Mouse (Mus musculus): ENCODE results near the gene 2700049A03Rik. TPM values are rescaled to one million over a fixed set of nuclear protein-coding genes. Genes with fewer than 3 reads are reported as not detected.

2700049A03Rik gene
- polyA plus RNA-seq, 1 experiment from 2014 or later: 11.3 TPM

DNA sequence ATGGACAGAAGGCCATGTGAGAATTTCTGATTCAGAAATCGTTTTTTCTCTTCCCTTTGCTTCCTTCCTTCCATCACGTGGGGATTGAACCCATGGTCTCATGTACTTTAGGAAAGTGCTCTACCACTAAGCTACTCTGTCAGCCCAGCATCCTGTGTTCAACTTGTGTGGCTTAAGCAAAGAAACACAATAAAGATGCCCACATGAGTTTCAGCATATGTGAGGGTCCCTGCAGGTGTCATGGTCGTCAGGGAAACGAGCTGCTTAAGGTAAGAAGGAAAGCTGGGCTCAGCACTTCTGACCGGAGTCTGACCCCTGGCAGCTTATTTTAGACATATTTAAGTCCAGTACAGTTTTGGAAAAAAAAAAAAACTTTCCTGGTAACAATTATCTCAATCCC, 134.5 kb downstream of the 2700049A03Rik start:
- no peak overlapping the region for H3K9ac ChIP-seq (ENCODE audit: low read length)
- no peak for ATAC-seq (ENCODE audit: insufficient read depth, low FRiP score)
- H3K4me3 ChIP-seq (replicated peaks; ENCODE audit: low read length): no peak overlapping the region
- H3K27me3 ChIP-seq (ENCODE audit: control insufficient read depth, insufficient read depth, low read length): no peaks in the 10 kb centered on the region
- H3K36me3 ChIP-seq (ENCODE audit: control insufficient read depth, insufficient read depth, low read length): no peaks in the 10 kb centered on the region
- no peaks in the 10 kb centered on the region for H3K4me1 ChIP-seq (ENCODE audit: control insufficient read depth, insufficient read depth, low read length)
- H3K27ac ChIP-seq (ENCODE audit: low read length): no peak overlapping the region
- H3K4me2 ChIP-seq (ENCODE audit: low read depth, low read length): no peak overlapping the region
- 70% methylated on average over 5 of the region's 5 CpGs for WGBS
- peaks cover 4% of the 10 kb centered on the region; the same call in 1 of the 2 replicates for H3K9me3 ChIP-seq (replicated peaks; ENCODE audit: control insufficient read depth, low read length)

- no peak for ATAC-seq (ENCODE audit: insufficient read depth, low FRiP score)
- 90% methylated on average over 5 of the region's 5 CpGs for WGBS
These were observed 138.0 kb downstream of the 2700049A03Rik start for GRCm38 (mm10) chr12:71274519-71275237.

GRCm38 (mm10) chr12:71275906-71276595, 139.4 kb downstream of the 2700049A03Rik start:
- H3K9ac ChIP-seq (ENCODE audit: low read length): no peak overlapping the region
- WGBS: 75% methylated on average over 8 of the region's 8 CpGs
- no peak overlapping the region for H3K27ac ChIP-seq (ENCODE audit: low read length)
- no peaks in the 10 kb centered on the region for H3K27me3 ChIP-seq (ENCODE audit: control insufficient read depth, insufficient read depth, low read length)
- H3K36me3 ChIP-seq (ENCODE audit: control insufficient read depth, insufficient read depth, low read length): no peaks in the 10 kb centered on the region
- no peak for ATAC-seq (ENCODE audit: insufficient read depth, low FRiP score)
- no peak overlapping the region for H3K4me2 ChIP-seq (ENCODE audit: low read depth, low read length)
- no peaks in the 10 kb centered on the region for H3K9me3 ChIP-seq (replicated peaks; ENCODE audit: control insufficient read depth, low read length)
- H3K4me1 ChIP-seq (ENCODE audit: control insufficient read depth, insufficient read depth, low read length): no peaks in the 10 kb centered on the region
- no peak overlapping the region for H3K4me3 ChIP-seq (replicated peaks; ENCODE audit: low read length)

More at GRCm38 (mm10) chr12:71274519-71275237, 138.0 kb downstream of the 2700049A03Rik start:
- H3K4me2 ChIP-seq (ENCODE audit: low read depth, low read length): no peak overlapping the region
- no peaks in the 10 kb centered on the region for H3K36me3 ChIP-seq (ENCODE audit: control insufficient read depth, insufficient read depth, low read length)
- H3K27ac ChIP-seq (ENCODE audit: low read length): no peak overlapping the region
- H3K4me3 ChIP-seq (replicated peaks; ENCODE audit: low read length): no peak overlapping the region
- no peak overlapping the region for H3K9ac ChIP-seq (ENCODE audit: low read length)
- H3K9me3 ChIP-seq (replicated peaks; ENCODE audit: control insufficient read depth, low read length): no peaks in the 10 kb centered on the region
- H3K27me3 ChIP-seq (ENCODE audit: control insufficient read depth, insufficient read depth, low read length): no peaks in the 10 kb centered on the region
- H3K4me1 ChIP-seq (ENCODE audit: control insufficient read depth, insufficient read depth, low read length): no peaks in the 10 kb centered on the region

GRCm38 (mm10) chr12:71279521-71280262, 143.0 kb downstream of the 2700049A03Rik start:
- Histone ChIP-seq H3K4me3 (replicated peaks; ENCODE audit: low read length) (no peak overlapping the region), H3K27me3 (ENCODE audit: control insufficient read depth, insufficient read depth, low read length) (no peaks in the 10 kb centered on the region), H3K27ac (ENCODE audit: low read length) (no peak overlapping the region), H3K4me1 (ENCODE audit: control insufficient read depth, insufficient read depth, low read length) (no peaks in the 10 kb centered on the region), H3K9ac (ENCODE audit: low read length) (no peak overlapping the region), H3K9me3 (replicated peaks; ENCODE audit: control insufficient read depth, low read length) (no peaks in the 10 kb centered on the region), H3K36me3 (ENCODE audit: control insufficient read depth, insufficient read depth, low read length) (no peaks in the 10 kb centered on the region), H3K4me2 (ENCODE audit: low read depth, low read length) (no peak overlapping the region)
- ATAC-seq (ENCODE audit: insufficient read depth, low FRiP score): no peak
- 76% methylated on average over 12 of the region's 12 CpGs for WGBS

DNA sequence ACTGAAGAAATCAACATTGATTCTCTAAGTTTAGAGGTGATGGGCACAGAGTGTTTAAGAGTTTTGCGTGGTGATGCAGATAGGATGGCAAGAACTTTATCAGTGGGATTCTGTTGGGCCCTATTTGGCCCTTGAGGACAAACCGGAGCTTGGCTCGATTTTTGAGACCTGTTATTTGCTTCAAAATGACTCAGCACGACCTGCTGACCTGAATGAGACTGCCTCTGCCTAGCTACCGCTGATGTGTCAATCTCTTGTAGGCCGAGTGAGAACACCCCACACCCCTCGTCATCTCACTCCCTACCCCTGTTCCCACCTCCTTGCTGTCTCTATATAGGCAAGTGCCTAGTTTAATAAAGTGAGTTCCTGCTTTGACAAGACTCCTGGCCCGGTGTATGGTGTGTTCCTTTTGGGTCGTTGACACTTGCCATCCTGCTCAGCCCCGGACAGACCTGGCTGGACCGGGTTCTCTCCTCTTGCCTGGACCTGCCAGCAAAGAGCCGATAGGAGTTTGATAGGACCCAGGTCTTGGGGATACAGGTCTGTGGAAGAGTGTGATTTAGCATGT, 144.6 kb downstream of the 2700049A03Rik start:
- H3K4me3 ChIP-seq (replicated peaks; ENCODE audit: low read length): no peak overlapping the region
- no peaks in the 10 kb centered on the region for H3K4me1 ChIP-seq (ENCODE audit: control insufficient read depth, insufficient read depth, low read length)
- 82% methylated on average over 12 of the region's 12 CpGs for WGBS

DNA sequence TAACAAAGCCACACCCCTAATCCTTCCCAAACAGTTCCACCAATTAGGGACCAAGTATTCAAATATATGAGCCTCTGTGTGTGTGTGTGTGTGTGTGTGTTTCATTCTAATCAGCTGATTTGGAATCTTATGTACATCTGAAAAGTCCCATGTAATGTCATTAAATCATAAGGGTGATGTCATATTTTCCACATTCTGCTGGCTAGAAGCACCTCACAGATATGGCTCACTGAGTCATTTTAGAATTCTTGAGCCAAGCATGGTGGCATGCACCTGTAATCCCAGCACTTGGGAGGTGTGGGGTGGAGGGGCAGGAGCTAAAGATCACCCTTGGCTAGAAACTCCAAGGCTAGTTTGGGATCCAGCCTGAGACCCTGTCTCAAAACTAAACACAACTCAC, 148.8 kb downstream of the 2700049A03Rik start:
- Histone ChIP-seq H3K9me3 (replicated peaks; ENCODE audit: control insufficient read depth, low read length) (no peaks in the 10 kb centered on the region), H3K4me2 (ENCODE audit: low read depth, low read length) (no peak overlapping the region), H3K27me3 (ENCODE audit: control insufficient read depth, insufficient read depth, low read length) (no peaks in the 10 kb centered on the region), H3K36me3 (ENCODE audit: control insufficient read depth, insufficient read depth, low read length) (no peaks in the 10 kb centered on the region), H3K9ac (ENCODE audit: low read length) (no peak overlapping the region), H3K4me1 (ENCODE audit: control insufficient read depth, insufficient read depth, low read length) (no peaks in the 10 kb centered on the region), H3K4me3 (replicated peaks; ENCODE audit: low read length) (no peak overlapping the region), H3K27ac (ENCODE audit: low read length) (no peak overlapping the region)
- no peak for ATAC-seq (ENCODE audit: insufficient read depth, low FRiP score)

More for the DNA sequence above, 144.6 kb downstream of the 2700049A03Rik start:
- Histone ChIP-seq H3K9me3 (replicated peaks; ENCODE audit: control insufficient read depth, low read length) (no peaks in the 10 kb centered on the region), H3K4me2 (ENCODE audit: low read depth, low read length) (no peak overlapping the region), H3K27ac (ENCODE audit: low read length) (no peak overlapping the region), H3K27me3 (ENCODE audit: control insufficient read depth, insufficient read depth, low read length) (no peaks in the 10 kb centered on the region), H3K9ac (ENCODE audit: low read length) (no peak overlapping the region), H3K36me3 (ENCODE audit: control insufficient read depth, insufficient read depth, low read length) (no peaks in the 10 kb centered on the region)
- no peak for ATAC-seq (ENCODE audit: insufficient read depth, low FRiP score)

- ATAC-seq (ENCODE audit: insufficient read depth, low FRiP score): no peak
- H3K27me3 ChIP-seq (ENCODE audit: control insufficient read depth, insufficient read depth, low read length): no peaks in the 10 kb centered on the region
- H3K9me3 ChIP-seq (replicated peaks; ENCODE audit: control insufficient read depth, low read length): no peaks in the 10 kb centered on the region
- no peaks in the 10 kb centered on the region for H3K4me1 ChIP-seq (ENCODE audit: control insufficient read depth, insufficient read depth, low read length)
- H3K4me3 ChIP-seq (replicated peaks; ENCODE audit: low read length): no peak overlapping the region
- no peak overlapping the region for H3K4me2 ChIP-seq (ENCODE audit: low read depth, low read length)
- H3K9ac ChIP-seq (ENCODE audit: low read length): no peak overlapping the region
- H3K36me3 ChIP-seq (ENCODE audit: control insufficient read depth, insufficient read depth, low read length): no peaks in the 10 kb centered on the region
- no peak overlapping the region for H3K27ac ChIP-seq (ENCODE audit: low read length)
- 60% methylated on average over 2 of the region's 2 CpGs for WGBS
These were observed 153.8 kb downstream of the 2700049A03Rik start for GRCm38 (mm10) chr12:71290460-71290859.

Measured in stomach, embryonic 16.5 days (tissue).